Mouse (Mus musculus): ENCODE results near the gene Tmem50b. TPM values are rescaled to one million over a fixed set of nuclear protein-coding genes. Genes with fewer than 3 reads are reported as not detected.

Tmem50b gene
- polyA plus RNA-seq, 1 experiment from 2014 or later: 45.9 TPM

DNA sequence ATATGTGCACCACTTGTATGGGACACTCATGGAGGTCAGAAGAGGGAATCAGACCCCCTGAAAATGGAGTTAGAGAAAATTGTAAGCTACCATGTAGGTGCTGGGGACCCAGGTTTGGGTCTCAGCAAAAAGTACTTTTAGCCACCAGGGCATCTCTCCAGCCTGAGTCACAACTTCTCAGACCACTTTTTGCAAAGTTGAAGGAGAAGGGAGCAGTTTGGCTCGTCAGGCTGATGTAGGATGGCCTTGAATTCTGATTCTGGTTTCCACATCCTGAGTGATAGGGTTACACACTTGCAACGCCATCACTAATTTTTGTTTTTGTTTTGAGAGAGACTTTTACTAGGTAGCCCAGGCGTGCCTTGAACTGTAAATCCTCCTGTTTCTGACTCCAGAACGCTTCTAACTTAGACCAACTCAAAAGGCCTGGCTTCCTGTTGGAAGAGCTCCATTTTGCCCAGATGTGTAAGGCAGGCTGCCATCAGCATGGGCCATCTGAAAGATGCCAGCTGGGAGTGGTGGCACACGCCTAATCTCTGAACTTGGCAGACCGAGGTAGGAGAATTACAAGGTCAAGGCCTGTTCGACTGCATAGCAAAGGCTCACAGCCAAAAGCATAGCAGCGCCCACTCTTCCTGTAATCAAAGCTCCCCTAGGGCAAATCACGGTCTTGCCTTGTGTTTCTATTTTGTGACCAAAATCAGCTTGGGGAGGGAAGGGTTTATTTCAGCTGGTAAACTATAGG, 12.1 kb upstream of the Tmem50b start:
- Histone ChIP-seq H3K4me1 (peaks cover 7% of the 10 kb centered on the region; the same call in 1 of the 2 replicates), H3K9me3 (no peaks in the 10 kb centered on the region), H3K27ac (replicated peaks) (no peak overlapping the region), H3K27me3 (replicated peaks) (no peaks in the 10 kb centered on the region), H3K4me3 (no peak overlapping the region), H3K36me3 (no peaks in the 10 kb centered on the region), H3K9ac (no peak overlapping the region), H3K4me2 (no peak overlapping the region)
- ATAC-seq (ENCODE audit: extremely low read depth, insufficient number of reproducible peaks, low FRiP score, low TSS enrichment): no peak
- 62% methylated on average over 9 of the region's 9 CpGs for WGBS

GRCm38 (mm10) chr16:91606958-91607357, 9.4 kb upstream of the Tmem50b start:
- Histone ChIP-seq H3K27me3 (replicated peaks) (no peaks in the 10 kb centered on the region), H3K27ac (replicated peaks) (no peak overlapping the region), H3K9me3 (no peaks in the 10 kb centered on the region), H3K4me2 (no peak overlapping the region), H3K36me3 (no peaks in the 10 kb centered on the region), H3K4me3 (no peak overlapping the region), H3K9ac (no peak overlapping the region), H3K4me1 (peaks cover 7% of the 10 kb centered on the region; the same call in 1 of the 2 replicates)
- no peak for ATAC-seq (ENCODE audit: extremely low read depth, insufficient number of reproducible peaks, low FRiP score, low TSS enrichment)
- WGBS: 79% methylated on average over 8 of the region's 8 CpGs

- no peak overlapping the region for H3K4me2 ChIP-seq
- peaks cover 7% of the 10 kb centered on the region; the same call in 1 of the 2 replicates for H3K27me3 ChIP-seq (replicated peaks)
- ATAC-seq (ENCODE audit: extremely low read depth, insufficient number of reproducible peaks, low FRiP score, low TSS enrichment): no peak
- no peak overlapping the region for H3K4me3 ChIP-seq
- H3K9me3 ChIP-seq: no peaks in the 10 kb centered on the region
- no peaks in the 10 kb centered on the region for H3K36me3 ChIP-seq
- H3K4me1 ChIP-seq: peaks cover 4% of the 10 kb centered on the region; the same call in 1 of the 2 replicates
- H3K27ac ChIP-seq (replicated peaks): no peak overlapping the region
- WGBS: 75% methylated on average over 6 of the region's 6 CpGs
- no peak overlapping the region for H3K9ac ChIP-seq
Observed at GRCm38 (mm10) chr16:91605156-91605555, 7.6 kb upstream of the Tmem50b start.

DNA sequence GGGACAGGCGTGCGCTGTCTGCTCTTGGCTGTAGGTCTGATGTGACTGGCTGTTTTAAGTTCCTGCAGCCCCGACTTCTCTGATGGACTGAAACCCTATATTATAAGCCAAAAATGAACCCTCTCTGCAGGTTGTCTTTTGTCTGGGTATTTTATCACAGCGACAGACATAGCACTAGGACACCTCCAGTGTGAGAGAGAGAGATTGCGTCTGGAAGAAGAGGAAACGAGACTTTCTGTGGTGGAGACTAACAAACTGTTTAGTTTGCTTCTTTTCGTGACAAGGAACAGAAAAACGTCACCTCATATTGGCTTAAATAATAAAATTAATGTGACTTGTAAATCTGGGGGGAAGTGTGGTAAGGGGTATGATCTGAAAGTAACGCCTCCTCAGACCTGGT, 4.1 kb upstream of the Tmem50b start:
- Histone ChIP-seq H3K27ac (replicated peaks) (no peak overlapping the region), H3K27me3 (replicated peaks) (peaks cover 20% of the 10 kb centered on the region; the same call in 1 of the 2 replicates), H3K4me3 (no peak overlapping the region), H3K36me3 (no peaks in the 10 kb centered on the region), H3K4me1 (peaks cover 7% of the 10 kb centered on the region), H3K9ac (no peak overlapping the region), H3K9me3 (no peaks in the 10 kb centered on the region), H3K4me2 (no peak overlapping the region)
- no peak for ATAC-seq (ENCODE audit: extremely low read depth, insufficient number of reproducible peaks, low FRiP score, low TSS enrichment)
- WGBS: 66% methylated on average over 9 of the region's 9 CpGs

- Histone ChIP-seq H3K27ac (replicated peaks) (no peak overlapping the region), H3K9me3 (no peaks in the 10 kb centered on the region), H3K27me3 (replicated peaks) (peaks cover 20% of the 10 kb centered on the region; the same call in 1 of the 2 replicates), H3K36me3 (no peaks in the 10 kb centered on the region), H3K9ac (no peak overlapping the region), H3K4me3 (no peak overlapping the region), H3K4me1 (peaks cover 13% of the 10 kb centered on the region), H3K4me2 (no peak overlapping the region)
- no peak for ATAC-seq (ENCODE audit: extremely low read depth, insufficient number of reproducible peaks, low FRiP score, low TSS enrichment)
- 73% methylated on average over 4 of the region's 4 CpGs for WGBS
Observed at GRCm38 (mm10) chr16:91601081-91601480, 3.5 kb upstream of the Tmem50b start.

DNA sequence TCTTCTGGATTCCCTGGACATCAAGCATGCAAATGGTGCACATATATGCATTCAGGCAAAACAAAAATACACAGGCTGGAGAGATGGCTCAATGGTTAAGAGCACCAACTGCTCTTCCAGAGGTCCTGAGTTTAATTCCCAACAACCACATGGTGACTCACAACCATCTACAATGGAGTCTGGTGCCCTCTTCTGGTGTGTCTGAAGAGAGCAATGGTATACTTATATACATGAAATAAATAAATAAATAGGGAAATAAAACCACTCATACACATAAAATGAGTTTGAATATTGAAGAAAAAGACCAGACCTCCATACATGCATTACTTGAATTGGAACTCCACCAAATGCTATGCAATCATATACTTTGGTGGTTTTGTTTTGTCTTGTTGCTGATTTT, 1.6 kb upstream of the Tmem50b start:
- Histone ChIP-seq H3K4me2 (no peak overlapping the region), H3K4me3 (no peak overlapping the region), H3K27ac (replicated peaks) (no peak overlapping the region), H3K9ac (no peak overlapping the region), H3K4me1 (peaks cover 13% of the 10 kb centered on the region), H3K36me3 (no peaks in the 10 kb centered on the region), H3K27me3 (replicated peaks) (peaks cover 20% of the 10 kb centered on the region; the same call in 1 of the 2 replicates), H3K9me3 (no peaks in the 10 kb centered on the region)
- no peak for ATAC-seq (ENCODE audit: extremely low read depth, insufficient number of reproducible peaks, low FRiP score, low TSS enrichment)

- peak overlapping the region; percentile 84 for H3K4me3 ChIP-seq
- WGBS: under 1% methylated on average over 75 of the region's 75 CpGs
- H3K27me3 ChIP-seq (replicated peaks): peaks cover 20% of the 10 kb centered on the region; the same call in 1 of the 2 replicates
- H3K36me3 ChIP-seq: peaks cover under 1% of the 10 kb centered on the region; the same call in 1 of the 2 replicates
- H3K9me3 ChIP-seq: no peaks in the 10 kb centered on the region
- H3K9ac ChIP-seq: peak overlapping the region; percentile 88
- peak overlapping the region; percentile 63 for H3K27ac ChIP-seq (replicated peaks)
- ATAC-seq (ENCODE audit: extremely low read depth, insufficient number of reproducible peaks, low FRiP score, low TSS enrichment): peak; percentile 60
- peaks cover 13% of the 10 kb centered on the region for H3K4me1 ChIP-seq
- H3K4me2 ChIP-seq: peak overlapping the region; percentile 87
Observed at GRCm38 (mm10) chr16:91596779-91597671, 575 bp downstream of the Tmem50b start.

GRCm38 (mm10) chr16:91596397-91596778, 1.2 kb downstream of the Tmem50b start:
- peaks cover 13% of the 10 kb centered on the region for H3K4me1 ChIP-seq
- H3K4me3 ChIP-seq: peak overlapping the region; percentile 84
- 16% methylated on average over 9 of the region's 9 CpGs for WGBS
- no peak for ATAC-seq (ENCODE audit: extremely low read depth, insufficient number of reproducible peaks, low FRiP score, low TSS enrichment)
- H3K9ac ChIP-seq: peak overlapping the region; percentile 88
- H3K4me2 ChIP-seq: peak overlapping the region; percentile 87
- peaks cover 3% of the 10 kb centered on the region; the same call in 1 of the 2 replicates for H3K36me3 ChIP-seq
- no peaks in the 10 kb centered on the region for H3K9me3 ChIP-seq
- H3K27me3 ChIP-seq (replicated peaks): peaks cover 15% of the 10 kb centered on the region; the same call in 1 of the 2 replicates
- H3K27ac ChIP-seq (replicated peaks): no peak overlapping the region

- no peak overlapping the region for H3K4me2 ChIP-seq
- H3K9ac ChIP-seq: no peak overlapping the region
- no peak for ATAC-seq (ENCODE audit: extremely low read depth, insufficient number of reproducible peaks, low FRiP score, low TSS enrichment)
- peaks cover 12% of the 10 kb centered on the region; the same call in 1 of the 2 replicates for H3K27me3 ChIP-seq (replicated peaks)
- peaks cover 13% of the 10 kb centered on the region for H3K4me1 ChIP-seq
- WGBS: 78% methylated on average over 6 of the region's 6 CpGs
- H3K36me3 ChIP-seq: peaks cover 3% of the 10 kb centered on the region; the same call in 1 of the 2 replicates
- H3K9me3 ChIP-seq: no peaks in the 10 kb centered on the region
- no peak overlapping the region for H3K4me3 ChIP-seq
- no peak overlapping the region for H3K27ac ChIP-seq (replicated peaks)
Observed at GRCm38 (mm10) chr16:91595076-91595475, 2.5 kb downstream of the Tmem50b start.

GRCm38 (mm10) chr16:91593262-91593661, 4.3 kb downstream of the Tmem50b start:
- no peak for ATAC-seq (ENCODE audit: extremely low read depth, insufficient number of reproducible peaks, low FRiP score, low TSS enrichment)
- Histone ChIP-seq H3K27ac (replicated peaks) (no peak overlapping the region), H3K4me2 (no peak overlapping the region), H3K9ac (no peak overlapping the region), H3K4me3 (no peak overlapping the region), H3K9me3 (no peaks in the 10 kb centered on the region), H3K4me1 (peaks cover 13% of the 10 kb centered on the region), H3K36me3 (peaks cover 3% of the 10 kb centered on the region; the same call in 1 of the 2 replicates), H3K27me3 (replicated peaks) (0 out of 2 replicates have a peak, but pooled peaks cover under 1% of the 10 kb centered on the region)
- 72% methylated on average over 3 of the region's 3 CpGs for WGBS

GRCm38 (mm10) chr16:91592162-91592561, 5.4 kb downstream of the Tmem50b start:
- Histone ChIP-seq H3K4me1 (peaks cover 9% of the 10 kb centered on the region), H3K27me3 (replicated peaks) (no peaks in the 10 kb centered on the region), H3K4me3 (no peak overlapping the region), H3K9me3 (no peaks in the 10 kb centered on the region), H3K4me2 (no peak overlapping the region), H3K9ac (no peak overlapping the region), H3K27ac (replicated peaks) (no peak overlapping the region), H3K36me3 (peaks cover 3% of the 10 kb centered on the region; the same call in 1 of the 2 replicates)
- no peak for ATAC-seq (ENCODE audit: extremely low read depth, insufficient number of reproducible peaks, low FRiP score, low TSS enrichment)
- 58% methylated on average over 8 of the region's 8 CpGs for WGBS
